Mouse (Mus musculus) liver, postnatal 0 days (tissue): ENCODE measurements around the gene Fance. TPM values are rescaled to one million over a fixed set of nuclear protein-coding genes. Genes with fewer than 3 reads are reported as not detected.
A peak's percentile ranks its signal among the peaks of the same experiment; 100 is the strongest.

ENCODE experiments used
- ATAC-seq: fragments of 200-750 bp; cut with Nextera tagmentation; 2 replicates; pipeline ENCODE4 v1.8.0; 2017; ENCODE audit warnings: mild to moderate bottlenecking, moderate library complexity
- DNase-seq: peaks from one replicate; pipeline ENCODE4 v3.0.0-alpha.2; 2016
- H3K27ac ChIP-seq: fragments of 300-500 bp; sonication (generic); 2 replicates; pipeline ENCODE4 v1.5.1; 2014; ENCODE audit warnings: antibody characterized with exemption, moderate library complexity, mild to moderate bottlenecking, low read depth
- H3K27me3 ChIP-seq: fragments of 300-500 bp; sonication (generic); 2 replicates; pipeline ENCODE4 v1.6.1; 2014; ENCODE audit warnings: low read length, control low read depth, mixed read lengths; ENCODE audit not compliant: insufficient read depth
- H3K36me3 ChIP-seq: fragments of 300-500 bp; sonication (generic); replicated peaks from 2 replicates; pipeline ENCODE4 v1.6.1; 2014; ENCODE audit warnings: mild to moderate bottlenecking, control low read depth, low read length, moderate library complexity, mixed read lengths; ENCODE audit not compliant: insufficient read depth
- H3K4me1 ChIP-seq: fragments of 300-500 bp; sonication (generic); 2 replicates; pipeline ENCODE4 v1.6.1; 2014; ENCODE audit warnings: antibody characterized with exemption, mild to moderate bottlenecking, control low read depth; ENCODE audit not compliant: insufficient read depth
- H3K4me2 ChIP-seq: fragments of 300-500 bp; sonication (generic); 2 replicates; pipeline ENCODE4 v1.6.1; 2014; ENCODE audit warnings: low read depth, mild to moderate bottlenecking, low read length, moderate library complexity, mixed read lengths
- H3K4me3 ChIP-seq: fragments of 300-500 bp; sonication (generic); 2 replicates; pipeline ENCODE4 v1.5.1; 2014; ENCODE audit warnings: low read depth, low read length
- H3K9ac ChIP-seq: fragments of 300-500 bp; sonication (generic); replicated peaks from 2 replicates; pipeline ENCODE4 v1.6.1; 2014; ENCODE audit warnings: mild to moderate bottlenecking, moderate library complexity
- H3K9me3 ChIP-seq: fragments of 300-500 bp; sonication (generic); 2 replicates; pipeline ENCODE4 v1.6.1; 2016; ENCODE audit warnings: mild to moderate bottlenecking, control low read depth, low read length, mixed read lengths
- CTCF ChIP-seq: sonication (generic); IDR thresholded peaks from 2 replicates; pipeline ENCODE4 v1.5.1; 2016; ENCODE audit warnings: antibody characterized with exemption, low read depth
- EP300 ChIP-seq: IDR thresholded peaks from 2 replicates; pipeline ENCODE4 v1.6.1; 2016; ENCODE audit warnings: antibody characterized with exemption, low read depth, mild to moderate bottlenecking
- WGBS: fragments of 180-500 bp; shearing (Covaris S2); extraction: QIAGEN DNeasy Blood & Tissue Kit; methylation state at CpG from one replicate; pipeline ENCODE4 v1.1.7; 2014; ENCODE audit not compliant: insufficient replicate concordance; 5-methylcytosine and 5-hydroxymethylcytosine counted together
- polyA plus RNA-seq: library from polyadenylated mRNA; unstranded; fragments of >200 nt; fragmentation: Nextera tagmentation; extraction: Ambion mirVana; gene quantifications from 2 replicates; pipeline ENCODE4 v1.2.1, GENCODE M21; 2015

The Fance gene
- polyA plus RNA-seq, 1 experiment from 2014 or later, result 6.7 TPM

- TF ChIP-seq CTCF (no peak), EP300 (no peak)
- no peak for DNase-seq
- H3K27me3 ChIP-seq, result peaks cover 29% of the 10 kb centered on the region
Observed at GRCm38 (mm10) chr17:28371941-28372340, 58.6 kb downstream of the Fance start.

DNA sequence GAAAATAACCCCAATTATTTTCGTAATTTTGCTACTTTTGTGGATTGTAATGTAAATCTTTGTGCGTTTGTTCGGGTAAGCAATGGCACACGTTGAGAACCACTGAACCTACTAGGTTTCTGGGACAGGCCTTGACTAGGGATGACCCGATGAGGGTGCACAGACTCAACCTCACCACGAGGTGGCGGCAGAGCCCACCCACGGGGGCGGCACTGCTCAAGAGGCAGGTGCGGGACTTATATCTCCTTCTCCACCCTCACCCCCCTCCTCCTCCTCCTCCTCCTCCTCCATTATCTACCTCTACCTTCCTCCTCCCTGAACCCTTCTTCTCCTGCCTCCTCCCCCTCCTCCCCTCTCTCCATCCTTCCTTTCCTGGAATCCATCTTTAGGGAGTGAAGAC is 60.5 kb downstream of the Fance start:
- 13% methylated on average over 10 of the region's 10 CpGs for WGBS

More at GRCm38 (mm10) chr17:28371941-28372340, 58.6 kb downstream of the Fance start:
- WGBS, result 74% methylated on average over 1 of the region's 1 CpGs
- no peaks in the 10 kb centered on the region for H3K9me3 ChIP-seq
- no peak for ATAC-seq
- H3K36me3 ChIP-seq, result no peaks in the 10 kb centered on the region
- no peaks in the 10 kb centered on the region for H3K4me1 ChIP-seq
- no peak overlapping the region for H3K9ac ChIP-seq
- no peak overlapping the region for H3K4me3 ChIP-seq
- no peak overlapping the region for H3K27ac ChIP-seq
- H3K4me2 ChIP-seq, result no peak overlapping the region

DNA sequence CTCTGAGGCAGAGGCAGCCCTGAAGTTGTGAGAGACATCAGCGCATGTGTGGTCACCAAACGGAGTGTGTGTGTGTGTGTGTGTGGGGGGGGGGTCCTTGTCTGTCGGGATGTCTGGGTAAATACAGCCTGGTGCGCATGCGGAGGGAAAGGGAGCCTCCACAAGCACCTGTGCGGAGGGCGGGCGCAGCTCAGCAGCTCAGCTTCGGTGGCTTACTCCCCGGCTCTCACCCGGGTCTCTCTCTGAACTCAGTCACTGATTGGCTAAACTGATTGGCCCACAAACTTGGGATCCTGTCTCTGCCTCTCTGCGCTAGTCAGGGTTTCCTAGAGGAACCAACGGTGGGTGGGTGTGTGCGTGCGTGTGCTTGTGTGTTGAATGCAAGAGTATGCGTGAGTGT is 61.2 kb downstream of the Fance start:
- DNase-seq (no peak), ATAC-seq (no peak)
- Histone ChIP-seq H3K4me1 (no peaks in the 10 kb centered on the region), H3K27ac (no peak overlapping the region), H3K9ac (no peak overlapping the region), H3K9me3 (no peaks in the 10 kb centered on the region), H3K36me3 (no peaks in the 10 kb centered on the region), H3K27me3 (peaks cover 21% of the 10 kb centered on the region), H3K4me3 (no peak overlapping the region), H3K4me2 (no peak overlapping the region)
- 9% methylated on average over 15 of the region's 16 CpGs for WGBS
- no peak for TF ChIP-seq CTCF
- no peak for TF ChIP-seq EP300

More for the DNA sequence above, 60.5 kb downstream of the Fance start:
- no peaks in the 10 kb centered on the region for H3K4me1 ChIP-seq
- TF ChIP-seq CTCF (peak; percentile 90), EP300 (no peak)
- no peaks in the 10 kb centered on the region for H3K36me3 ChIP-seq
- H3K9ac ChIP-seq, result no peak overlapping the region
- H3K4me2 ChIP-seq, result no peak overlapping the region
- DNase-seq (peak; percentile 76), ATAC-seq (0 out of 2 replicates have a peak, but pooled peaks have one; percentile 41)
- no peaks in the 10 kb centered on the region for H3K9me3 ChIP-seq
- no peak overlapping the region for H3K27ac ChIP-seq
- H3K4me3 ChIP-seq, result no peak overlapping the region
- peaks cover 25% of the 10 kb centered on the region for H3K27me3 ChIP-seq

DNA sequence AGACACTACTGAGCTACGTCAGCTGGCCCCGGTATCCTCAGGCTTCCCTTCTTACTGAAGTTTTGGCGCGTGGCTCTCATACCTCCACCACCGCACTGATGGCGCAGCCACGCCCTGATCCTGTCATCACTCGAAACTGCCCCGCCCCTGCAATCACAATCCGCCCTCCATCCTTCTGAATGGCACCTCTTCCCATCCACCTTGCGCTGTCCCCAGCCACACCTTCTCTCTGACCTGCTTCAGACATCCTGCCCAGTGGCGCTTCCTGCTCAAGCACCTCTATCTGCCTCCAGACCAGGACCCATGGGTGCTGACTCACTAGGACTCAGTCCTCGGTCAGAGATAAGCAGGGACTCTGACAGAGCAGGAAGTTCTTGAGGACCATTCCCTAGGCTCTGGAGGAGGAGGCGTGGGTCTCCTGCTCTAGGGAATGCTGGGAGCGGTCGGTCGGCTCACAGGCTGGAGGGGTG is 62.3 kb downstream of the Fance start:
- 8% methylated on average over 16 of the region's 17 CpGs for WGBS
- Histone ChIP-seq H3K4me2 (no peak overlapping the region), H3K36me3 (no peaks in the 10 kb centered on the region), H3K4me3 (no peak overlapping the region), H3K4me1 (no peaks in the 10 kb centered on the region), H3K9me3 (no peaks in the 10 kb centered on the region), H3K9ac (no peak overlapping the region), H3K27ac (no peak overlapping the region), H3K27me3 (peaks cover 21% of the 10 kb centered on the region)
- no peak for ATAC-seq
- DNase-seq, result no peak
- TF ChIP-seq EP300 (no peak), CTCF (no peak)

Other genes starting within 250 kb of the Fance start
- gene Tcp11, start 232.9 kb upstream of the Fance start, polyA plus RNA-seq, result 0.07 TPM in 1 of 2 replicates, not detected in the other
- 0.05 and 0.06 TPM in 2 replicates for gene Scube3, start 171.4 kb upstream of the Fance start, polyA plus RNA-seq
- gene Zfp523, start 136.4 kb upstream of the Fance start, polyA plus RNA-seq, result 6.1 and 6.2 TPM in 2 replicates
- gene Def6, start 105.7 kb upstream of the Fance start, polyA plus RNA-seq, result 8.3 and 9.0 TPM in 2 replicates
- gene Ppard, start 80.8 kb upstream of the Fance start, polyA plus RNA-seq, result 0.66 and 0.73 TPM in 2 replicates
- 296 and 311 TPM in 2 replicates for gene Rpl10a, start 15.0 kb downstream of the Fance start, polyA plus RNA-seq
- 0.79 and 1.2 TPM in 2 replicates for gene Tead3, start 37.3 kb downstream of the Fance start, polyA plus RNA-seq
- gene Tulp1, start 51.7 kb downstream of the Fance start, polyA plus RNA-seq, result 0.18 and 0.33 TPM in 2 replicates
- 25.9 and 29.0 TPM in 2 replicates for gene Fkbp5, start 204.0 kb downstream of the Fance start, polyA plus RNA-seq
- not detected in 2 replicates for gene Armc12, start 217.3 kb downstream of the Fance start, polyA plus RNA-seq
- not detected in 2 replicates for gene Clpsl2, start 235.9 kb downstream of the Fance start, polyA plus RNA-seq
- 1.2 and 26.9 TPM in 2 replicates for gene Clps, start 247.2 kb downstream of the Fance start, polyA plus RNA-seq